Mouse (Mus musculus) hindbrain, embryonic 14.5 days (tissue): ENCODE measurements around the gene Ubl4b. TPM values are rescaled to one million over a fixed set of nuclear protein-coding genes. Genes with fewer than 3 reads are reported as not detected.
A peak's percentile ranks its signal among the peaks of the same experiment; 100 is the strongest.

Experiments
- ATAC-seq: fragments of 200-750 bp; cut with Nextera tagmentation; 2 replicates; pipeline ENCODE4 v1.8.0; 2017; ENCODE audit warnings: moderate number of reproducible peaks, mild to moderate bottlenecking, moderate TSS enrichment, moderate library complexity; ENCODE audit not compliant: low FRiP score
- DNase-seq: peaks from one replicate; pipeline ENCODE4 v3.0.0-alpha.2; 2015; ENCODE audit warnings: low spot score
- H3K27ac ChIP-seq: fragments of 300-500 bp; sonication (generic); 2 replicates; pipeline ENCODE4 v1.5.1; 2014; ENCODE audit warnings: mild to moderate bottlenecking, moderate library complexity
- H3K27me3 ChIP-seq: fragments of 300-500 bp; sonication (generic); 2 replicates; pipeline ENCODE4 v1.6.1; 2014; ENCODE audit warnings: mild to moderate bottlenecking, low read length, mixed read lengths; ENCODE audit not compliant: control insufficient read depth, insufficient read depth
- H3K36me3 ChIP-seq: fragments of 300-500 bp; sonication (generic); replicated peaks from 2 replicates; pipeline ENCODE4 v1.6.1; 2014; ENCODE audit not compliant: control insufficient read depth, insufficient read depth
- H3K4me1 ChIP-seq: fragments of 300-500 bp; sonication (generic); replicated peaks from 2 replicates; pipeline ENCODE4 v1.6.1; 2014; ENCODE audit warnings: antibody characterized with exemption, low read length, mixed read lengths; ENCODE audit not compliant: control insufficient read depth, insufficient read depth
- H3K4me2 ChIP-seq: fragments of 300-500 bp; sonication (generic); replicated peaks from 2 replicates; pipeline ENCODE4 v1.6.1; 2014; ENCODE audit warnings: mild to moderate bottlenecking, moderate library complexity
- H3K4me3 ChIP-seq: fragments of 300-500 bp; sonication (generic); replicated peaks from 2 replicates; pipeline ENCODE4 v1.5.1; 2014; ENCODE audit warnings: mild to moderate bottlenecking, low read length
- H3K9ac ChIP-seq: fragments of 300-500 bp; sonication (generic); 2 replicates; pipeline ENCODE4 v1.6.1; 2014
- H3K9me3 ChIP-seq: fragments of 300-500 bp; sonication (generic); 2 replicates; pipeline ENCODE4 v1.6.1; 2016; ENCODE audit warnings: low read length; ENCODE audit not compliant: control insufficient read depth
- WGBS: fragments of 180-500 bp; shearing (Covaris S2); extraction: QIAGEN DNeasy Blood & Tissue Kit; methylation state at CpG from one replicate; pipeline ENCODE4 v1.1.7; 2014; 5-methylcytosine and 5-hydroxymethylcytosine counted together
- polyA plus RNA-seq: library from polyadenylated mRNA; unstranded; fragments of >200 nt; fragmentation: Nextera tagmentation; extraction: Ambion mirVana; gene quantifications from 2 replicates; pipeline ENCODE4 v1.2.1, GENCODE M21; 2014

Ubl4b gene
- polyA plus RNA-seq, 1 experiment from 2014 or later, result not detected

GRCm38 (mm10) chr3:107515989-107516388 lies 38.9 kb downstream of the Ubl4b start:
- peak overlapping the region; percentile 61; the same call in 1 of the 2 replicates for H3K4me3 ChIP-seq
- ATAC-seq (no peak), DNase-seq (no peak)
- no peaks in the 10 kb centered on the region for H3K36me3 ChIP-seq
- no peak overlapping the region; the same call in 1 of the 2 replicates for H3K9ac ChIP-seq
- peaks cover 41% of the 10 kb centered on the region for H3K27me3 ChIP-seq
- H3K4me1 ChIP-seq, result peaks cover 19% of the 10 kb centered on the region
- H3K9me3 ChIP-seq, result no peaks in the 10 kb centered on the region
- peak overlapping the region; percentile 82 for H3K4me2 ChIP-seq
- WGBS, result 74% methylated on average over 4 of the region's 4 CpGs
- H3K27ac ChIP-seq, result no peak overlapping the region

GRCm38 (mm10) chr3:107511416-107511815 lies 43.5 kb downstream of the Ubl4b start:
- H3K36me3 ChIP-seq, result no peaks in the 10 kb centered on the region
- 95% methylated on average over 3 of the region's 3 CpGs for WGBS
- DNase-seq, result no peak

GRCm38 (mm10) chr3:107508696-107509095 lies 46.2 kb downstream of the Ubl4b start:
- Histone ChIP-seq H3K9ac (no peak overlapping the region), H3K9me3 (no peaks in the 10 kb centered on the region), H3K36me3 (no peaks in the 10 kb centered on the region), H3K4me2 (no peak overlapping the region), H3K4me1 (peaks cover 19% of the 10 kb centered on the region), H3K27ac (no peak overlapping the region), H3K27me3 (no peaks in the 10 kb centered on the region; the same call in 1 of the 2 replicates), H3K4me3 (no peak overlapping the region)
- ATAC-seq (no peak), DNase-seq (no peak)
- WGBS, result 84% methylated on average over 8 of the region's 8 CpGs

More at GRCm38 (mm10) chr3:107511416-107511815, 43.5 kb downstream of the Ubl4b start:
- Histone ChIP-seq H3K9me3 (no peaks in the 10 kb centered on the region), H3K9ac (no peak overlapping the region), H3K27ac (no peak overlapping the region), H3K4me3 (no peak overlapping the region), H3K27me3 (peaks cover 8% of the 10 kb centered on the region), H3K4me1 (peaks cover 9% of the 10 kb centered on the region; the same call in 1 of the 2 replicates), H3K4me2 (no peak overlapping the region)
- no peak for ATAC-seq

- Histone ChIP-seq H3K4me3 (no peak overlapping the region), H3K4me2 (no peak overlapping the region), H3K9ac (no peak overlapping the region), H3K27ac (no peak overlapping the region), H3K36me3 (no peaks in the 10 kb centered on the region), H3K9me3 (no peaks in the 10 kb centered on the region), H3K27me3 (no peaks in the 10 kb centered on the region), H3K4me1 (peaks cover 19% of the 10 kb centered on the region)
- no peak for DNase-seq
- no peak for ATAC-seq
- 84% methylated on average over 9 of the region's 9 CpGs for WGBS
These were observed 46.9 kb downstream of the Ubl4b start for GRCm38 (mm10) chr3:107507966-107508365.

GRCm38 (mm10) chr3:107506531-107506930 lies 48.3 kb downstream of the Ubl4b start:
- DNase-seq, result no peak
- no peak overlapping the region for H3K4me3 ChIP-seq
- WGBS, result 69% methylated on average over 4 of the region's 4 CpGs
- H3K9me3 ChIP-seq, result no peaks in the 10 kb centered on the region
- peaks cover 31% of the 10 kb centered on the region for H3K4me1 ChIP-seq
- no peak for ATAC-seq
- H3K4me2 ChIP-seq, result no peak overlapping the region
- no peaks in the 10 kb centered on the region for H3K36me3 ChIP-seq
- no peak overlapping the region for H3K9ac ChIP-seq
- H3K27ac ChIP-seq, result no peak overlapping the region
- H3K27me3 ChIP-seq, result no peaks in the 10 kb centered on the region

GRCm38 (mm10) chr3:107505464-107506367 lies 49.2 kb downstream of the Ubl4b start:
- ATAC-seq (peak; percentile 36; the same call in 1 of the 2 replicates), DNase-seq (no peak)
- H3K27ac ChIP-seq, result no peak overlapping the region
- no peak overlapping the region for H3K9ac ChIP-seq
- H3K27me3 ChIP-seq, result no peaks in the 10 kb centered on the region
- no peaks in the 10 kb centered on the region for H3K36me3 ChIP-seq
- WGBS, result 18% methylated on average over 4 of the region's 4 CpGs
- peaks cover 35% of the 10 kb centered on the region for H3K4me1 ChIP-seq
- no peak overlapping the region for H3K4me3 ChIP-seq
- no peak overlapping the region for H3K4me2 ChIP-seq
- no peaks in the 10 kb centered on the region for H3K9me3 ChIP-seq

GRCm38 (mm10) chr3:107504542-107504941 lies 50.3 kb downstream of the Ubl4b start:
- Histone ChIP-seq H3K4me1 (peaks cover 35% of the 10 kb centered on the region), H3K27ac (no peak overlapping the region), H3K4me2 (no peak overlapping the region), H3K27me3 (no peaks in the 10 kb centered on the region), H3K4me3 (no peak overlapping the region), H3K9me3 (no peaks in the 10 kb centered on the region), H3K36me3 (0 out of 2 replicates have a peak, but pooled peaks cover 2% of the 10 kb centered on the region), H3K9ac (no peak overlapping the region)
- 87% methylated on average over 1 of the region's 1 CpGs for WGBS
- no peak for ATAC-seq
- DNase-seq, result no peak

GRCm38 (mm10) chr3:107503716-107504115 lies 51.2 kb downstream of the Ubl4b start:
- Histone ChIP-seq H3K36me3 (0 out of 2 replicates have a peak, but pooled peaks cover 5% of the 10 kb centered on the region), H3K4me2 (no peak overlapping the region), H3K27me3 (no peaks in the 10 kb centered on the region), H3K4me1 (peaks cover 35% of the 10 kb centered on the region), H3K27ac (no peak overlapping the region), H3K9me3 (no peaks in the 10 kb centered on the region), H3K9ac (no peak overlapping the region), H3K4me3 (no peak overlapping the region)
- DNase-seq, result no peak
- 67% methylated on average over 2 of the region's 2 CpGs for WGBS
- no peak for ATAC-seq
